Mouse (Mus musculus) heart, embryonic 13.5 days (tissue): ENCODE data around the gene Gm49388. TPM values are rescaled to one million over a fixed set of nuclear protein-coding genes. Genes with fewer than 3 reads are reported as not detected.
A peak's percentile ranks its signal among the peaks of the same experiment; 100 is the strongest.
"Not testable (repeated sequence)": the region's sequence is repeated elsewhere in the genome, so short reads cannot be mapped to it uniquely, and the experiment has no call there.

Experiments used
- ATAC-seq: fragments of 200-750 bp; cut with Nextera tagmentation; 2 replicates; pipeline ENCODE4 v1.8.0; 2017; ENCODE audit warnings: moderate TSS enrichment; ENCODE audit not compliant: insufficient number of reproducible peaks, low FRiP score, low TSS enrichment; ENCODE audit errors: extremely low read depth
- H3K27ac ChIP-seq: fragments of 300-500 bp; sonication (generic); replicated peaks from 2 replicates; pipeline ENCODE4 v1.5.1; 2015; ENCODE audit warnings: moderate library complexity, mild to moderate bottlenecking, inconsistent platforms
- H3K27me3 ChIP-seq: fragments of 300-500 bp; sonication (generic); replicated peaks from 2 replicates; pipeline ENCODE4 v1.6.1; 2015; ENCODE audit warnings: mild to moderate bottlenecking, inconsistent platforms
- H3K36me3 ChIP-seq: fragments of 300-500 bp; sonication (generic); 2 replicates; pipeline ENCODE4 v1.6.1; 2015; ENCODE audit warnings: mild to moderate bottlenecking, inconsistent platforms
- H3K4me1 ChIP-seq: fragments of 300-500 bp; sonication (generic); 2 replicates; pipeline ENCODE4 v1.6.1; 2015; ENCODE audit warnings: inconsistent platforms
- H3K4me2 ChIP-seq: fragments of 300-500 bp; sonication (generic); 2 replicates; pipeline ENCODE4 v1.6.1; 2015; ENCODE audit warnings: inconsistent platforms, mild to moderate bottlenecking, moderate library complexity
- H3K4me3 ChIP-seq: fragments of 300-500 bp; sonication (generic); 2 replicates; pipeline ENCODE4 v1.5.1; 2015; ENCODE audit warnings: moderate library complexity, mild to moderate bottlenecking, inconsistent platforms
- H3K9ac ChIP-seq: fragments of 300-500 bp; sonication (generic); 2 replicates; pipeline ENCODE4 v1.6.1; 2015; ENCODE audit warnings: inconsistent platforms, mild to moderate bottlenecking, moderate library complexity
- H3K9me3 ChIP-seq: fragments of 300-500 bp; sonication (generic); 2 replicates; pipeline ENCODE4 v1.6.1; 2016; ENCODE audit warnings: inconsistent platforms
- WGBS: fragments of 180-500 bp; shearing (Covaris S2); methylation state at CpG from one replicate; pipeline ENCODE4 v1.1.7; 2015; ENCODE audit warnings: mixed read lengths; 5-methylcytosine and 5-hydroxymethylcytosine counted together
- polyA plus RNA-seq: library from polyadenylated mRNA; unstranded; fragments of >200 nt; fragmentation: Nextera tagmentation; extraction: Ambion mirVana; gene quantifications from 2 replicates; pipeline ENCODE4 v1.2.1, GENCODE M21; 2015

Gene Gm49388
- polyA plus RNA-seq, 1 experiment from 2014 or later, result not detected

DNA sequence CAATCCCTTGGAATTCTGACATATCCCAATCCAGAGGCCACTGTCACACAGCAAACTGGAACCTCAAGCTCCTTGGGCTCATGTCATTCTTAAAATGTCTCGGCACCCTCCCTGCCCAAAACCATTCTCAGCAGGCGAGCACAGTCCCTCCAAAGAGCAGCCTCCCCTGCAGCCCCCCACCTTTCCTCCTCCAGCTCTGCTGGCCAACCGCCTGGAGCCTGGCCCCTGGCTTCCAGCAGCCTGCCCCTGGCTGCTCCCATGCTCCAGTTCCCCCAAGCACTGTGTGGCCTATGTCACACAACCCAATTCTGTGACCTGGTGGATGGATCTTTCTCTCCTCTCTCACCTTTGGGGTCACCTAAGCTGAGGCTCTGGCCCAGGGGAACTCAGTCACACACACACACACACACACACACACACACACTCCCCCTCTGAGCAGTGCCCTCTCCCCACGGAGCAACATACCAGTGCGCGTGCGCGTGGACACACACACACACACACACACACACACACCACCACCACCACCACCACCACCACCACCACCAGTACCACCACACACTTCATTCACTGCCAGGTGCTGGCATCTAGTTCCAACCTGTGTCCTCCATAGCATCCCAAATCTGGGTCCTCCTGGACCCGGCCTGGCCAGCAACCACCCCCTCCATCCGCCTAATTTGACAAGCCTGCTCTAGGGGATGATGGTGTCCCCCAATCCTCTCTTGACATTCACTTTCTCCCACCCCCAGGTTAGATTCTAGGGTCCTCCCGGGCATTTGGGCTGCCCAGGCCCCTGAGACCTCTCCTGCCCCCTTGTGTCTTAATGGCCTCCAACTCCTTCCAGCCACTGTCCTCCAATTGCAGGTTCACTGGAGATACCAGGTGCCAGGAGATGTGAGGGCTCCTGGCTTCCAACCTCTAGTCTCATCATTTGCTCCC lies 38.1 kb downstream of the Gm49388 start:
- Histone ChIP-seq H3K27me3 (peaks cover 10% of the 10 kb centered on the region; the same call in 1 of the 2 replicates), H3K27ac (no peak overlapping the region), H3K36me3 (no peaks in the 10 kb centered on the region), H3K9me3 (no peaks in the 10 kb centered on the region), H3K4me2 (peak overlapping the region; percentile 76), H3K4me1 (0 out of 2 replicates have a peak, but pooled peaks cover 14% of the 10 kb centered on the region), H3K4me3 (peak overlapping the region; percentile 60), H3K9ac (peak overlapping the region; percentile 83)
- 70% methylated on average over 11 of the region's 11 CpGs for WGBS
- no peak for ATAC-seq

DNA sequence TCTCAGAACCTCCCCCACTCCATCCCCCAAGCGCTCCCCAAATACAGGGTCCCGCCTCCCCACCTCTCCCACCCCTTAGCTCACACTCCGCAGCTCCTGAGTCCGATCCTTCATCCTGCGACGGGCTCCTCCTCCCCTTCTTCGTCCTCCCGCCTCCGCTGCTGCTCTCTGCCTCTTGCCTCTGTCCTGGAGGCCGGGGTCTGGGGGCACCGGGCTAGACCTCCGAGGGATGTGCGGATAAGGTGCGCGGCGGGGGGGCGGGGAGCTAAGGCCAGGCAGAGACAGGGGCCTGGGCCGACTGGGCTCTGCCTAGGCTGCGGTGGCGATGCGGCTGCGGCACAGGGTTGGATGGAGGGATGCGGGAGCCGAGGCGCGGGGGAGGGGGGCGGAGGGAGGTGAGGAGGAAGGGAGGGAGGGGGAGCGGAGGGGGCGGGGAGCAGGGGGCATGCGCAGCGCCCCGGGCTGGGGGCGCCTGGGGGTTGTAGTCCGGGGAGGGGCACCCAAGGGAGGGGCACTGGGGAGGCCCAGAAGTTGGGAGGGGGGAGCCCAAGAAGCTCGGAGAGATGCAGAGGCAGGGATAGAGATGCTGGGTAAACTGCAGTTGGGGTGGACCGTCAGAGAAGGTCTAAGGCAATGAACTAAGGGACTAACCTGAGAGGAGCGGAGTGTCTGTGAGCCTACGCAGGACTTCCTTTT lies 38.9 kb downstream of the Gm49388 start, which contains the start of the genes Stx4a and Stx1b:
Stx4a (plus strand) TSS at position 119 of the 696 bp plus-strand sequence.
Stx1b (minus strand) TSS at position 374 of the 696 bp plus-strand sequence.
- peak within 1 kb of the TSS; percentile 76 for H3K4me2 ChIP-seq
- no peak; the same call in 1 of the 2 replicates for ATAC-seq
- WGBS, result 4% methylated on average over 35 of the region's 38 CpGs

DNA sequence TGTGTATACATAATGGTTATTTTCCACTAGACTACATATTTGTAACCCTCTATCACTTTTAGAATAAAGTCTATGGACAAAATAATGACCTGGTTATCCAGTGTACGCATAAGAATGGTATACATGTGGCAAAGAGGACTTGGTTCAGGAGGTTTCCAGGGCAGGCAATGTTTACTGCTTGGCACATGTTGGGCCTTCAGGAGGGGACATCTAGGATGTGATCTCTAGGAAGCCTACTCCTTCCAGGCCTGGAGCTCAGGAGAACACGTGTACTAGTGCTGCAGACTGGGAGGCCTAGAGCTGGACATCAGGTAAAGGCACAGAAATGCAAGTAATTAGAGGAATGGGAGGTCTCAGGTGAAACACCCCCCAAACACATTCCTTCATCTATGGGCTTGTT lies 50.1 kb downstream of the Gm49388 start:
- H3K9me3 ChIP-seq, result no peaks in the 10 kb centered on the region

More for the DNA sequence above, 38.9 kb downstream of the Gm49388 start, which contains the start of the genes Stx4a and Stx1b:
- no peaks in the 10 kb centered on the region for H3K36me3 ChIP-seq
- peaks cover 10% of the 10 kb centered on the region; the same call in 1 of the 2 replicates for H3K27me3 ChIP-seq
- peak within 1 kb of the TSS; percentile 60 for H3K4me3 ChIP-seq
- H3K9me3 ChIP-seq, result no peaks in the 10 kb centered on the region
- peak within 1 kb of the TSS; percentile 83 for H3K9ac ChIP-seq
- 0 out of 2 replicates have a peak, but pooled peaks cover 14% of the 10 kb centered on the region for H3K4me1 ChIP-seq
- no peak within 1 kb of the TSS for H3K27ac ChIP-seq

DNA sequence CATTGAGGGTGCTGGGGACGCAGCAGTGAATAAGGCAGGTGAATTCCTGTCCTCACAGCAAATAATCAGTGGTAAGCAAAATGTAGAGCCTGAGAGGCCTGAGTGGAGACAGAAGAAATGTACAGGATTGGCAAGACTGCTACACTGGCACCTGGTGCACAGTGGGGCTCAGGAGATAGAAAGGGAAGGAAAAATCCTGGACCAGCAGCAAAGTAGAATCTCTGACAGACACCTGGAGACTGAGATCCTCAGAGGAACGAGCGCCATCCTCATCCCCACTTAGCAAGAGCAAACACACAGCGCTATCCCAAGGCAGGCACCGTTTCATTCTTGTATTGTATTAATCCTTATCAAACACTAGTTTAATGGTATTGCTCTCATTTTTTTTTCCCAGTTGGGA lies 52.1 kb downstream of the Gm49388 start:
- Histone ChIP-seq H3K27me3 (no peaks in the 10 kb centered on the region; the same call in 1 of the 2 replicates), H3K4me3 (no peak overlapping the region), H3K4me2 (no peak overlapping the region), H3K9me3 (no peaks in the 10 kb centered on the region), H3K36me3 (no peaks in the 10 kb centered on the region), H3K4me1 (peaks cover 9% of the 10 kb centered on the region), H3K9ac (no peak overlapping the region), H3K27ac (no peak overlapping the region)
- WGBS, result 86% methylated on average over 5 of the region's 5 CpGs
- ATAC-seq, result no peak

More for the DNA sequence above, 50.1 kb downstream of the Gm49388 start:
- Histone ChIP-seq H3K36me3 (no peaks in the 10 kb centered on the region), H3K4me1 (peaks cover 4% of the 10 kb centered on the region), H3K27ac (no peak overlapping the region), H3K4me2 (no peak overlapping the region), H3K27me3 (no peaks in the 10 kb centered on the region; the same call in 1 of the 2 replicates), H3K4me3 (no peak overlapping the region), H3K9ac (no peak overlapping the region)
- 77% methylated on average over 2 of the region's 2 CpGs for WGBS
- no peak for ATAC-seq

DNA sequence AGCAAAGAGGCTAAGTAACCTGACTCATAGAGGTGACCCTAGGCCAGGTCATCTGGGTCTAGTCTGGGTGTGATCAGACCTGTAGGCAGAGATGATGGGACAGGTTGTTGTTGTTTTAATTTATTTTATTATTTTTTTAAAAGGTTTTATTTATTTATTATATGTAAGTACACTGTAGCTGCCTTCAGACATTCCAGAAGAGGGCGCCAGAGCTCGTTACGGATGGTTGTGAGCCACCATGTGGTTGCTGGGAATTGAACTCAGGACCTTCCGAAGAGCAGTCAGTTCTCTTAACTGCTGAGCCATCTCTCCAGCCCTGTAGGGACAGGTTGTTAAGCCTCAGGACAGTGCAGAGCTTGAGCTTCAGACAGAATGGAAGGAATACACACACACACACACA lies 52.5 kb downstream of the Gm49388 start:
- not testable (repeated sequence) for H3K9ac ChIP-seq, H3K4me3 ChIP-seq, H3K27ac ChIP-seq, H3K9me3 ChIP-seq, H3K4me2 ChIP-seq, ATAC-seq, H3K36me3 ChIP-seq, H3K27me3 ChIP-seq
- peaks cover 13% of the 10 kb centered on the region for H3K4me1 ChIP-seq
- WGBS, result 68% methylated on average over 4 of the region's 4 CpGs

DNA sequence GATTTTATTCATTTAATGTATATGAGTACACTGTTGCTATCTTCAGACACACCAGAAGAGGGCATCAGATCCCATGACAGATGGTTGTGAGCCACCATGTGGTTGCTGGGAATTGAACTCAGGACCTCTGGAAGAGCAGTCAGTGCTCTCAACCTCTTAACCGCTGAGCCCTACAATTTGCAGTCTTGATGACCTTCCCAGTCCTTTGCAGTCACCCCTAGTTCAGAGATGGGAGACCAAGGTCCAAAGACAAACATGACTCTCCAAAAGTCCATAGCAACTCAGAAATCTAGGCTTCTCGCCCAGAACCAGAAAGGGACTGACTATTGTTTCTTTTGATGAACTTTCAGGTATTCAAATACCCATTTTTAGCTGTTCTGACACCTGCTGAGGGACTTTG lies 54.6 kb downstream of the Gm49388 start:
- not testable (repeated sequence) for H3K9me3 ChIP-seq, H3K27me3 ChIP-seq, ATAC-seq, H3K4me3 ChIP-seq, H3K27ac ChIP-seq, H3K9ac ChIP-seq
- 68% methylated on average over 2 of the region's 2 CpGs for WGBS
- H3K4me1 ChIP-seq, result peaks cover 15% of the 10 kb centered on the region
- peak overlapping the region; percentile 91; the same call in 1 of the 2 replicates for H3K4me2 ChIP-seq
- peaks cover 19% of the 10 kb centered on the region for H3K36me3 ChIP-seq

DNA sequence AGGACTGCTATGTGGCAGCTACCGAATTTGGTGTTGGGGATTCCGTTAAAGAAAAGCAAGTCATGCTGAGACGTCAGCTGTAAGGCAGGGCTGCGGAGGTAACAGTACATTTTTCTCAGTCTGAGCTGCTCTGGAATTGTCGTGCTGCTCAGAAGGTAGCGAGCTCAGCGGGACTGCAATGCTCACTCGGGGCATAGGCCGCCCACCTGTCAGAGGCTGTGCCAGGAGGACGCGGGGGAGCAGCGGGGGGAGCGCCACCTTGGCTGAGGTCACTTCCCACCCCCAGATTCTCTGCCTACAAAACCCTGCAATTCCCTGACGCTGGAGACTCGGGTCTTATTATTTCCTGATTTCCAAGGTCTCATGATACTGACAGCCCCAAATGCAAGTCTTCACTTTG lies 55.5 kb downstream of the Gm49388 start:
- H3K27me3 ChIP-seq, result no peaks in the 10 kb centered on the region; the same call in 1 of the 2 replicates
- H3K4me1 ChIP-seq, result peaks cover 15% of the 10 kb centered on the region
- peak overlapping the region; percentile 97 for H3K9ac ChIP-seq
- H3K9me3 ChIP-seq, result no peaks in the 10 kb centered on the region
- WGBS, result 3% methylated on average over 15 of the region's 15 CpGs
- H3K4me2 ChIP-seq, result peak overlapping the region; percentile 91
- peaks cover 25% of the 10 kb centered on the region for H3K36me3 ChIP-seq
- ATAC-seq, result no peak
- H3K27ac ChIP-seq, result peak overlapping the region; percentile 97
- H3K4me3 ChIP-seq, result peak overlapping the region; percentile 75

DNA sequence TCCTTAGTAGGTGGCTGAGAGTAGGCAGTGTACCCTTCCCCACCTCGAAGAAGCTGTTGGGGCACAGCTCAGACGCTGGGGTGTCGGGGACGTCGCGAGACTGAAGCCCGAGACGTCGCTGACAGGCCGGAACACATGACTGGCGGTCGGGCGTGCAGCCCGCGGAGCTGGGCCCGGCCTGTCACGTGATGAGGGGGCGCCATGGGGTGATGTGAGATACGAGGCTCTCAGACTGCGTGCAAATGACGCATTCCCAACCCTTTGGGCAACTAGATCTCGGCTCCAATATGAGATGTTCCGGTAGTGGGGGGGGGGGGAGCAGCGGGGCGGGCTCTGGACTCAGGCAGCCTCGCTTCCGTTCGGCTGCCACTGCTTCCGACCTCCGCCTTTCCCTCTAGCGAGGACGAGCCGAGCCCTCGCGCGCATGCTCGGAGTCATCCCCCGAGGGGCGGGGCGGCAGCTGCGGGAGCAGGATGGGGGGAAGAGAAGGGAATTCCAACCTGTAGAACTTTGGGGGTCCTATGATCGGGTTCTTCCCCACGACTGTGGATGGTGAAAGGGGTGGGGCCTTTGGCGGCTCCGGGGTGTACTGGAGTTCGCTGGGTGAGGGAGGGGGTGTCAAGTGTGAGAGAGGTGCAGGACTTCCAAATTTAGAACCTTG lies 56.1 kb downstream of the Gm49388 start:
- H3K4me1 ChIP-seq, result peaks cover 15% of the 10 kb centered on the region
- peak overlapping the region; percentile 75 for H3K4me3 ChIP-seq
- under 1% methylated on average over 45 of the region's 46 CpGs for WGBS
- H3K36me3 ChIP-seq, result peaks cover 31% of the 10 kb centered on the region
- H3K27me3 ChIP-seq, result no peaks in the 10 kb centered on the region
- peak; percentile 89 for ATAC-seq
- H3K9ac ChIP-seq, result peak overlapping the region; percentile 97
- H3K9me3 ChIP-seq, result no peaks in the 10 kb centered on the region
- peak overlapping the region; percentile 97 for H3K27ac ChIP-seq
- peak overlapping the region; percentile 91 for H3K4me2 ChIP-seq

DNA sequence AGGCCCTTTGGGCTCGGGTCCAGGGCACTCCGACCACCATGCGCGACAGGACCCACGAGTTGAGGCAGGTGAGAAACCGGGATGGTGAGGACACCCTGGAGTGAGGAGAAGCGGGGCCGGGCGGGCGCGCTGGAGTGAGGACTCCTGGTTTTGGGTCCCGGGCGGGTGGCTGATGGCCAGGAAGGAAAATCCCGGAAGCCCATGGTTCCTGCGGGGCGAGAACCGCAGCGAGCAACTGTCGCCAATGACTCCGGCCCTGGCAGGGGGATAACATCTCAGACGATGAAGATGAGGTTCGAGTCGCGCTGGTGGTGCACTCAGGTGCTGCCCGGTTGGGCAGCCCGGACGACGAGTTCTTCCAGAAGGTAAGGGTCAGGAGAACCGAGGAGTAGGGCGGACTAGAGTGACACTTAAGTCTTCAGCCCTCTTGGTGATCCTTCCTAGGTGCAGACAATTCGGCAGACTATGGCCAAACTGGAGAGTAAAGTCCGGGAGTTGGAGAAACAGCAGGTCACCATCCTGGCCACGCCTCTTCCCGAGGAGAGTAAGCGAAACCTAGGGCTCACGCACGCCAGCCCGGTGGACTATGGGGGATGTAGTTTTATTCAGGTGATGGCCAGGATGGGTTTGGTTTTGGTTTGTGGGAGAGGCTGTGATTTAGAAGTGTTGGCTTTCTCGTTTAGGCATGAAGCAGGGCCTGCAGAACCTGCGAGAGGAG lies 56.8 kb downstream of the Gm49388 start:
- peak overlapping the region; percentile 97 for H3K9ac ChIP-seq
- peak overlapping the region; percentile 97 for H3K27ac ChIP-seq
- under 1% methylated on average over 40 of the region's 40 CpGs for WGBS
- no peaks in the 10 kb centered on the region for H3K9me3 ChIP-seq
- H3K4me2 ChIP-seq, result peak overlapping the region; percentile 91
- peaks cover 38% of the 10 kb centered on the region for H3K36me3 ChIP-seq
- peaks cover 15% of the 10 kb centered on the region for H3K4me1 ChIP-seq
- peak; percentile 45; the same call in 1 of the 2 replicates for ATAC-seq
- H3K4me3 ChIP-seq, result peak overlapping the region; percentile 75
- H3K27me3 ChIP-seq, result no peaks in the 10 kb centered on the region
